Mouse (Mus musculus): ENCODE results near the gene Eng. TPM values are rescaled to one million over a fixed set of nuclear protein-coding genes. Genes with fewer than 3 reads are reported as not detected.

Eng gene
- 105 and 106 TPM in 2 replicates for total RNA-seq (2021)
- long read RNA-seq, transcript Eng-201 (15 exons, 3,422 nt), result major isoform, 37 of 94 reads
- long read RNA-seq, transcript Eng-205 (15 exons, 3,403 nt), result minor isoform, 9 of 94 reads
- long read RNA-seq, partial matches to known transcripts, result 35 of 94 reads
- long read RNA-seq, other reads (novel, unspliced or antisense), result 13 of 94 reads

- peak; percentile 57 for DNase-seq
Measured at GRCm38 (mm10) chr2:32646379-32647056, at the start of gene Eng. Gene Eng (plus strand): TSS chr2:32646595.

GRCm38 (mm10) chr2:32596725-32597124 is 49.7 kb upstream of the Eng start:
- DNase-seq, result no peak

- DNase-seq, result no peak
Measured at GRCm38 (mm10) chr2:32597248-32597647, 49.1 kb upstream of the Eng start.

GRCm38 (mm10) chr2:32597699-32598098 is 48.7 kb upstream of the Eng start:
- DNase-seq, result no peak

- DNase-seq, result peak; percentile 44
Measured at GRCm38 (mm10) chr2:32598506-32598905, 47.9 kb upstream of the Eng start.

GRCm38 (mm10) chr2:32599409-32599808 is 47.0 kb upstream of the Eng start, which contains the start of gene St6galnac6:
Gene St6galnac6 (plus strand): TSS chr2:32599709.
- DNase-seq, result no peak

GRCm38 (mm10) chr2:32601417-32602065 is 44.9 kb upstream of the Eng start:
- DNase-seq, result peak; percentile 46

GRCm38 (mm10) chr2:32602600-32603054 is 43.8 kb upstream of the Eng start:
- peak; percentile 88 for DNase-seq

- DNase-seq, result no peak
Measured at GRCm38 (mm10) chr2:32604631-32605030, 41.8 kb upstream of the Eng start.

GRCm38 (mm10) chr2:32606161-32607142 is 39.9 kb upstream of the Eng start:
- DNase-seq, result peak; percentile 90

GRCm38 (mm10) chr2:32607262-32607947 is 39.0 kb upstream of the Eng start:
- DNase-seq, result peak; percentile 50

- DNase-seq, result peak; percentile 82
Measured at GRCm38 (mm10) chr2:32608141-32608777, 38.1 kb upstream of the Eng start.

- DNase-seq, result no peak
Measured at GRCm38 (mm10) chr2:32608778-32609435, 37.5 kb upstream of the Eng start.

GRCm38 (mm10) chr2:32610610-32611229 is 35.7 kb upstream of the Eng start:
- no peak for DNase-seq

- DNase-seq, result no peak
Measured at GRCm38 (mm10) chr2:32612274-32612673, 34.1 kb upstream of the Eng start.

GRCm38 (mm10) chr2:32617109-32617508 is 29.3 kb upstream of the Eng start:
- DNase-seq, result no peak

- no peak for DNase-seq
Measured at GRCm38 (mm10) chr2:32617601-32618000, 28.8 kb upstream of the Eng start.

GRCm38 (mm10) chr2:32618051-32618450 is 28.3 kb upstream of the Eng start:
- DNase-seq, result no peak

- peak; percentile 58 for DNase-seq
Measured at GRCm38 (mm10) chr2:32620682-32621516, 25.5 kb upstream of the Eng start.
